Mouse (Mus musculus) olfactory bulb, adult 2 months (tissue): ENCODE measurements around the gene Lingo1.

Experiments used
- CTCF ChIP-seq: fragments of 200-500 bp; IDR thresholded peaks from 2 replicates; pipeline ENCODE4 v1.5.1; 2012; ENCODE audit warnings: low read depth, mild to moderate bottlenecking, low read length, moderate library complexity; ENCODE audit not compliant: insufficient read depth
- POLR2A ChIP-seq: fragments of 200-500 bp; IDR thresholded peaks from 2 replicates; pipeline ENCODE4 v1.6.1; 2012; ENCODE audit warnings: mild to moderate bottlenecking, low read depth, low read length, moderate library complexity; ENCODE audit not compliant: insufficient read depth

- no peak for TF ChIP-seq CTCF
- TF ChIP-seq POLR2A, result no peak
These were observed 215.3 kb downstream of the Lingo1 start for GRCm38 (mm10) chr9:56581016-56581415.
